Mouse (Mus musculus): Measurements from ENCODE around the gene Slc16a14. TPM values are rescaled to one million over a fixed set of nuclear protein-coding genes. Genes with fewer than 3 reads are reported as not detected.
"Not testable (repeated sequence)": the region's sequence is repeated elsewhere in the genome, so short reads cannot be mapped to it uniquely, and the experiment has no call there.

The Slc16a14 gene
- 10 to 100 TPM; 22.0 to 26.0 TPM for total RNA-seq (2021)
- long read RNA-seq, experiment 1, partial matches to known transcripts: 0 of 3 reads
- long read RNA-seq, experiment 1, other reads (novel, unspliced or antisense): 2 of 3 reads
- long read RNA-seq, experiment 2, partial matches to known transcripts: 1 of 3 reads
- long read RNA-seq, experiment 2, other reads (novel, unspliced or antisense): 2 of 3 reads

GRCm38 (mm10) chr1:84934503-84935333 is at the start of gene Slc16a14:
Gene Slc16a14 (minus strand): TSS chr1:84935134.
- DNase-seq (ENCODE audit: low spot score in 2 of 2): peak; percentile 70 to 77

GRCm38 (mm10) chr1:84961779-84962178 is 26.8 kb upstream of the Slc16a14 start:
- not testable (repeated sequence) for DNase-seq (ENCODE audit: low spot score in 2 of 2)

- DNase-seq (ENCODE audit: low spot score in 2 of 2): not testable (repeated sequence)
Measured at GRCm38 (mm10) chr1:84957713-84958112, 22.8 kb upstream of the Slc16a14 start.

- not testable (repeated sequence) for DNase-seq (ENCODE audit: low spot score in 2 of 2)
Measured at GRCm38 (mm10) chr1:84956771-84957170, 21.8 kb upstream of the Slc16a14 start.

- no peak for DNase-seq (ENCODE audit: low spot score in 2 of 2)
Measured at GRCm38 (mm10) chr1:84952456-84953181, 17.7 kb upstream of the Slc16a14 start.

DNA sequence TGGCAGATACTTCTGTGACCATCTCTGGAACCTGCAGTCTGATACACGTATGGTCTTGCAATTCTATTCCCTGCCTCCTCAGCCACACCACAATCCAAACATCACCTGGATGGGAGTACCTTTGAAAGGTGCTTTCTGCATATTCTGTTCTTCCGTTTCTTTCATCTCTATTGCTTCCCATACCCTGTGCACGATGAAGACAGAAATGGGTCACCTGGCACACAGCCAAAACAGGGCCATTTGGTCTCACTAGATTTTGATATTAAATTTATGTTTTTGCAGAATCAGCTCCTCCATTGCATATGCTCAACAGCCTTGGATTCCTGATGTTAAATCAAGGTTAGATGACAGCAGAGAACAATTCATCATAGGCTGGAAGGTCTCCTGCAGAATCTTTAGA is 16.6 kb upstream of the Slc16a14 start:
- DNase-seq (ENCODE audit: low spot score in 2 of 2): no peak

GRCm38 (mm10) chr1:84947390-84947789 is 12.5 kb upstream of the Slc16a14 start:
- no peak for DNase-seq (ENCODE audit: low spot score in 2 of 2)

DNA sequence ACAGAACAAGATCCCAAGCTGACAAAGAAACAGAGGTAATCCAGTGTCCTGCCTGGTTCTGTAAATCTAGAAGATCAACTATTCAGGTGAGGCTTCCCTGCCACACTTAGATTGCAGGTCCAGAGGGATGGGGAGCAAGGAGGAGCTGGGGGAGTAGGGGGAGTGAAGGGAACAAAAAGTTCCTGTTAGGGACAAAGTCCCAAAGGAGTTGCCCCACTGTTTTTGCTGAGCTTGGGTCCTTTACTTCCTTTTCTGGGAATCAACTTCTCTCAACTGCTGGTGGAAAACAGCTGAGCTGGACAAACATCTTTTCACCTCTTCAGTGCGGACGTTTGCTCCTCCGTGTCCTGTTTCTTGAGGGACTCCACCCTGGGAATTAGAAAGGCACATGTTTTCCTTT is 11.0 kb upstream of the Slc16a14 start:
- no peak for DNase-seq (ENCODE audit: low spot score in 2 of 2)

GRCm38 (mm10) chr1:84943549-84943948 is 8.6 kb upstream of the Slc16a14 start:
- no peak for DNase-seq (ENCODE audit: low spot score in 2 of 2)

GRCm38 (mm10) chr1:84942666-84943065 is 7.7 kb upstream of the Slc16a14 start:
- no peak for DNase-seq (ENCODE audit: low spot score in 2 of 2)

DNA sequence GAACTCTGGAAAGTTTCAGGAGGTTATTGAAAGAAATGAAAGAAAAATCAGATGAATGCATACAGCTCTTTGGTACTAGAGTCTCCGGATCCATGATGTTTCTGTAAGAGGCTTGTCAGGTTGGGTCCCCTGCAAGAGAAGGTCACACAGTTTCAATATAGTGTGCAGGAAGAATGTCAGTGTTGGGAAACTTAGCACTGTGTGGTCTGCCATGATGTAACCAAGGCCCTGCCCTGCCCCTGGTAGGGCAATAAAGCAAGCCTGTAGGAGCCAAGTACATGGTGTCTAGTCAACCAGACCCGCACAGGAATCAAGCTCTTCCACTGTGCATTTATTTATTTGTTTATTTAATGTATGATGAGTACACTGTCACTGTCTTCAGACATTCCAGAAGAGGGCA is 5.4 kb upstream of the Slc16a14 start:
- DNase-seq (ENCODE audit: low spot score in 2 of 2): no peak

DNA sequence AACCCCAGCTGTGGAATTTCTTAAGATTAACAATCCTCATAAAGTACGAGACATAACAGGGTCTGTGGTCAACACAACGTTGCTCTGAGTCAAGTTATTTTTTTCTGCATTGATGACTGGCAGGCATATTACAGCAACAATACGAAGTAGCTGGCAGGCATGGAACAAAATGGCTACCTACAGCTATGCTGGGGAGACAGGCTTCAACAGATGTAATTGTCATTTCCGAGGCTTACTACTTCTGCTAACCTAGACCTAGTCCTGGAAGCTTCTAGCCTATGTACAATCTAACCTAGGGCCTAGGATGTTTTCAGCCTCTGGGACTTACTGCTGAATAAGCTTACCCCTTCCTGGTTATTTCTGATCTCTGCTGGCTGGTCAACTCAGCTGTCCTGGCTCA is 4.5 kb upstream of the Slc16a14 start:
- DNase-seq (ENCODE audit: low spot score in 2 of 2): no peak

DNA sequence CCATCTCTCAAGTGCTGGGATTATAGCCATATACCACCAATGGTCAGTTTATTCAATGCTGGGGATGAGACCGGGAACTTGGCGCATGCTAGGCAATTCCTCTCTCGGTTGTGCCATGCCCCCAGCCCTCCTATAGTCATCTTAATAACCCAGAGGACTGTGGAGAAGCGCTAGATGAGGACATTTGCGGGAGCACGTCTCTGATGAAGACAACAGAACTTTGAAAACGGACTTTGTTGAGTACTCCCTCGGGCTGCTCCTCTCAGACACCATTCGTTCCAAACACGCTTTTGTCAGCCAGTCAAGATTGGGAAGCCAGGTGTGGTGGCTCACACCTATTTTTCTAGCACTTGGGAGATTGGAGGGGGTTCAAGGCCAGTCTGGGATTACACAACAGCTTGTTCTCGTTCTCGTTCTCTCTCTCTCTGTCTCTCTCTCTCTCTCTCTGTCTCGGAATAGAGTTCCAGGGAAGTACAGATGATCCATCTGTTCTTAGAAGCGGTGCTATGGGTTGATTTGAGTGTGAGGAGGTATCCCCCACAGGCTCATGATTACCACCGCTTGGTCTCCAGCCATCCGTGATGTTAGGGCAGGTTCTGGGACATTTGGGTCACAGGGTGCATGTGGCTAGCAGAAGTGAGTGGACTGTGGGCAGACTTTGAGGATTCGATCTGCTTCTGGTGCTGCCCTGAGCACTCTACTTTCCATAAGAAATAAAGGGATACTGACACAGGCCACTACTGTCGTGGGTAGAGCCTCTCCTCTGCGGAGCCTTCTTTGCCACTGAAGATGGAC is 2.0 kb upstream of the Slc16a14 start:
- DNase-seq (ENCODE audit: low spot score in 2 of 2): no peak

- DNase-seq (ENCODE audit: low spot score in 2 of 2): peak; percentile 71 to 87
Measured at GRCm38 (mm10) chr1:84935668-84936067, 734 bp upstream of the Slc16a14 start.

- no peak for DNase-seq (ENCODE audit: low spot score in 2 of 2)
Measured at GRCm38 (mm10) chr1:84934151-84934502, 807 bp downstream of the Slc16a14 start.

GRCm38 (mm10) chr1:84933472-84934150 is 1.3 kb downstream of the Slc16a14 start:
- DNase-seq (ENCODE audit: low spot score in 2 of 2): peak; percentile 80 to 83

GRCm38 (mm10) chr1:84925599-84925998 is 9.3 kb downstream of the Slc16a14 start:
- DNase-seq (ENCODE audit: low spot score in 2 of 2): no peak

DNA sequence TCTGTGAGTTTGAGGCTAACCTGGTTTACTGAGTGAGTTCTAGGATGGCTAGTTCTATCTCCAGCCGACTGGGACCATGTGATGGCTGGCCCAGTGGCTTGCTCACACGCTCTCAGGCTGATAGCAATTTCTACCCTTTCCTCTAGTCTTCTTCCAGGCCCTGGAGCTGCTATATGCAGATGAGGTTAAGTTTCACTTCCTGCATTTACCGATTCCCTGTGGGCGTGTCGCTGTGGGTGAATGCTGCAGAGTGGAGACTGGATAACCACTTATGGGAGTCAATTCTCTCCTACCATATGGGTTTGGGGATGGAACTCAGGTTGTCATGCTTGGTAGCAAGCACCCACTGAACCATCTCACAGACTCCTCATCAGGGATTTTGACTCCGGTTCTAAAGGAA is 10.8 kb downstream of the Slc16a14 start:
- DNase-seq (ENCODE audit: low spot score in 2 of 2): no peak

- no peak for DNase-seq (ENCODE audit: low spot score in 2 of 2)
Measured at GRCm38 (mm10) chr1:84923432-84923831, 11.5 kb downstream of the Slc16a14 start.

GRCm38 (mm10) chr1:84918865-84919264 is 16.1 kb downstream of the Slc16a14 start:
- DNase-seq (ENCODE audit: low spot score in 2 of 2): no peak

- DNase-seq (ENCODE audit: low spot score in 2 of 2): no peak
Measured at GRCm38 (mm10) chr1:84915010-84915409, 19.9 kb downstream of the Slc16a14 start.

Data from layer of hippocampus, postnatal 14 days (tissue).